Mouse (Mus musculus): Measurements from ENCODE around the gene Usp6nl. TPM values are rescaled to one million over a fixed set of nuclear protein-coding genes. Genes with fewer than 3 reads are reported as not detected.

Gene Usp6nl
- polyA plus RNA-seq (2012; rRNA removed) (11.8 and 11.9 TPM in 2 replicates), polyA plus RNA-seq (2014; fragmentation: Nextera tagmentation; extraction: Ambion mirVana) (7.5 and 11.5 TPM in 2 replicates)

GRCm38 (mm10) chr2:6322376-6322901 lies at the start of gene Usp6nl:
Gene Usp6nl (plus strand): TSS chr2:6322667.
- Histone ChIP-seq H3K27ac (replicated peaks; ENCODE audit: low read depth, low read length) (peak within 1 kb of the TSS; percentile 98), H3K4me1 (ENCODE audit: control insufficient read depth, insufficient read depth, low read length) (peaks cover 19% of the 10 kb centered on the region), H3K9me3 (ENCODE audit: control insufficient read depth, low read length) (no peaks in the 10 kb centered on the region), H3K27me3 (ENCODE audit: control insufficient read depth, insufficient read depth, low read length) (no peaks in the 10 kb centered on the region), H3K4me2 (replicated peaks; ENCODE audit: low read depth, low read length, severe bottlenecking) (peak within 1 kb of the TSS; percentile 61), H3K36me3 (ENCODE audit: control insufficient read depth, insufficient read depth, low read length) (no peaks in the 10 kb centered on the region), H3K9ac (ENCODE audit: low read depth, low read length, severe bottlenecking) (peak within 1 kb of the TSS; percentile 96), H3K4me3 (replicated peaks; ENCODE audit: low read length) (peak within 1 kb of the TSS; percentile 95)
- ATAC-seq (ENCODE audit: low FRiP score, low read depth) = peak; percentile 84
- peak; percentile 74; the same call in 1 of the 2 replicates for TF ChIP-seq POLR2A (IDR thresholded peaks at IDR 0.05; ENCODE audit: borderline replicate concordance, extremely low read depth, insufficient read depth, insufficient read length)
- WGBS = 3% methylated on average over 45 of the region's 75 CpGs
- DNase-seq (ENCODE audit: low spot score) = peak; percentile 78

GRCm38 (mm10) chr2:6273392-6273845 lies 49.0 kb upstream of the Usp6nl start:
- no peak for TF ChIP-seq POLR2A (IDR thresholded peaks at IDR 0.05; ENCODE audit: borderline replicate concordance, extremely low read depth, insufficient read depth, insufficient read length)
- H3K9ac ChIP-seq (ENCODE audit: low read depth, low read length, severe bottlenecking) = no peak overlapping the region
- H3K27me3 ChIP-seq (ENCODE audit: control insufficient read depth, insufficient read depth, low read length) = no peaks in the 10 kb centered on the region
- DNase-seq (ENCODE audit: low spot score) = no peak
- 0 out of 2 replicates have a peak overlapping the region, but pooled peaks have one; percentile 26 for H3K27ac ChIP-seq (replicated peaks; ENCODE audit: low read depth, low read length)
- H3K36me3 ChIP-seq (ENCODE audit: control insufficient read depth, insufficient read depth, low read length) = no peaks in the 10 kb centered on the region
- H3K4me3 ChIP-seq (replicated peaks; ENCODE audit: low read length) = no peak overlapping the region
- ATAC-seq (ENCODE audit: low FRiP score, low read depth) = no peak; the same call in 1 of the 2 replicates
- H3K4me1 ChIP-seq (ENCODE audit: control insufficient read depth, insufficient read depth, low read length) = peaks cover 19% of the 10 kb centered on the region
- WGBS = 15% methylated on average over 10 of the region's 10 CpGs
- no peaks in the 10 kb centered on the region for H3K9me3 ChIP-seq (ENCODE audit: control insufficient read depth, low read length)
- H3K4me2 ChIP-seq (replicated peaks; ENCODE audit: low read depth, low read length, severe bottlenecking) = no peak overlapping the region

- Histone ChIP-seq H3K4me2 (replicated peaks; ENCODE audit: low read depth, low read length, severe bottlenecking) (no peak overlapping the region), H3K27ac (replicated peaks; ENCODE audit: low read depth, low read length) (no peak overlapping the region), H3K9me3 (ENCODE audit: control insufficient read depth, low read length) (no peaks in the 10 kb centered on the region), H3K36me3 (ENCODE audit: control insufficient read depth, insufficient read depth, low read length) (no peaks in the 10 kb centered on the region), H3K4me1 (ENCODE audit: control insufficient read depth, insufficient read depth, low read length) (no peaks in the 10 kb centered on the region), H3K27me3 (ENCODE audit: control insufficient read depth, insufficient read depth, low read length) (no peaks in the 10 kb centered on the region), H3K9ac (ENCODE audit: low read depth, low read length, severe bottlenecking) (no peak overlapping the region), H3K4me3 (replicated peaks; ENCODE audit: low read length) (no peak overlapping the region)
- DNase-seq (ENCODE audit: low spot score) (no peak), ATAC-seq (ENCODE audit: low FRiP score, low read depth) (no peak)
- 88% methylated on average over 10 of the region's 10 CpGs for WGBS
- TF ChIP-seq POLR2A (IDR thresholded peaks at IDR 0.05; ENCODE audit: borderline replicate concordance, extremely low read depth, insufficient read depth, insufficient read length) = no peak
Measured at GRCm38 (mm10) chr2:6278813-6279530, 43.5 kb upstream of the Usp6nl start.

- Histone ChIP-seq H3K9me3 (ENCODE audit: control insufficient read depth, low read length) (no peaks in the 10 kb centered on the region), H3K27me3 (ENCODE audit: control insufficient read depth, insufficient read depth, low read length) (no peaks in the 10 kb centered on the region), H3K4me2 (replicated peaks; ENCODE audit: low read depth, low read length, severe bottlenecking) (no peak overlapping the region), H3K36me3 (ENCODE audit: control insufficient read depth, insufficient read depth, low read length) (no peaks in the 10 kb centered on the region), H3K9ac (ENCODE audit: low read depth, low read length, severe bottlenecking) (no peak overlapping the region), H3K4me1 (ENCODE audit: control insufficient read depth, insufficient read depth, low read length) (no peaks in the 10 kb centered on the region), H3K27ac (replicated peaks; ENCODE audit: low read depth, low read length) (no peak overlapping the region), H3K4me3 (replicated peaks; ENCODE audit: low read length) (no peak overlapping the region)
- ATAC-seq (ENCODE audit: low FRiP score, low read depth) = no peak
- 13% methylated on average over 10 of the region's 10 CpGs for WGBS
- DNase-seq (ENCODE audit: low spot score) = no peak
- TF ChIP-seq POLR2A (IDR thresholded peaks at IDR 0.05; ENCODE audit: borderline replicate concordance, extremely low read depth, insufficient read depth, insufficient read length) = no peak
Measured at GRCm38 (mm10) chr2:6279614-6280301, 42.7 kb upstream of the Usp6nl start.

- no peak for ATAC-seq (ENCODE audit: low FRiP score, low read depth)
- no peak for DNase-seq (ENCODE audit: low spot score)
- no peak for TF ChIP-seq POLR2A (IDR thresholded peaks at IDR 0.05; ENCODE audit: borderline replicate concordance, extremely low read depth, insufficient read depth, insufficient read length)
Measured at GRCm38 (mm10) chr2:6283569-6283968, 38.9 kb upstream of the Usp6nl start.

More at GRCm38 (mm10) chr2:6283569-6283968, 38.9 kb upstream of the Usp6nl start:
- Histone ChIP-seq H3K4me2 (replicated peaks; ENCODE audit: low read depth, low read length, severe bottlenecking) (no peak overlapping the region), H3K9me3 (ENCODE audit: control insufficient read depth, low read length) (no peaks in the 10 kb centered on the region), H3K4me1 (ENCODE audit: control insufficient read depth, insufficient read depth, low read length) (no peaks in the 10 kb centered on the region), H3K9ac (ENCODE audit: low read depth, low read length, severe bottlenecking) (no peak overlapping the region), H3K27ac (replicated peaks; ENCODE audit: low read depth, low read length) (no peak overlapping the region), H3K27me3 (ENCODE audit: control insufficient read depth, insufficient read depth, low read length) (no peaks in the 10 kb centered on the region), H3K36me3 (ENCODE audit: control insufficient read depth, insufficient read depth, low read length) (no peaks in the 10 kb centered on the region), H3K4me3 (replicated peaks; ENCODE audit: low read length) (no peak overlapping the region)
- 86% methylated on average over 2 of the region's 2 CpGs for WGBS

All from limb, embryonic 14.5 days (tissue).